Mouse (Mus musculus): ENCODE measurements around the gene Polr1c. TPM values are rescaled to one million over a fixed set of nuclear protein-coding genes. Genes with fewer than 3 reads are reported as not detected.

The Polr1c gene
- polyA plus RNA-seq, 1 experiment = 62.5 TPM

- TF ChIP-seq CTCF (IDR thresholded peaks at IDR 0.05; ENCODE audit: borderline replicate concordance, insufficient read depth, low read depth, low read length) = no peak
- no peaks in the 10 kb centered on the region for H3K27me3 ChIP-seq (ENCODE audit: control insufficient read depth, insufficient read depth, low read length)
- DNase-seq = no peak
- peak overlapping the region; percentile 91 for H3K4me3 ChIP-seq (replicated peaks; ENCODE audit: insufficient read depth, low read depth, low read length)
- H3K27ac ChIP-seq (ENCODE audit: insufficient read depth, low read length) = peak overlapping the region; percentile 32
- no peaks in the 10 kb centered on the region for H3K4me1 ChIP-seq (ENCODE audit: control insufficient read depth, insufficient read depth, low read length)
- WGBS = under 1% methylated on average over 20 of the region's 20 CpGs
Measured at GRCm38 (mm10) chr17:46203078-46203477, 44.8 kb downstream of the Polr1c start.

- Histone ChIP-seq H3K27me3 (ENCODE audit: control insufficient read depth, insufficient read depth, low read length) (no peaks in the 10 kb centered on the region), H3K4me1 (ENCODE audit: control insufficient read depth, insufficient read depth, low read length) (no peaks in the 10 kb centered on the region), H3K27ac (ENCODE audit: insufficient read depth, low read length) (peak within 1 kb of the TSS; percentile 32), H3K4me3 (replicated peaks; ENCODE audit: insufficient read depth, low read depth, low read length) (peak within 1 kb of the TSS; percentile 91)
- TF ChIP-seq CTCF (IDR thresholded peaks at IDR 0.05; ENCODE audit: borderline replicate concordance, insufficient read depth, low read depth, low read length) = no peak
- peak; percentile 93 for TF ChIP-seq POLR2A (IDR thresholded peaks at IDR 0.05; ENCODE audit: borderline replicate concordance, insufficient read depth, low read length)
- under 1% methylated on average over 66 of the region's 66 CpGs for WGBS
- peak; percentile 93 to 94 for DNase-seq
Measured at GRCm38 (mm10) chr17:46202421-46203071, 45.3 kb downstream of the Polr1c start, which contains the start of the genes Polh and Xpo5. Polh (minus strand) TSS chr17:46202645. Xpo5 (plus strand) TSS chr17:46202782.

GRCm38 (mm10) chr17:46201151-46201550, 46.7 kb downstream of the Polr1c start:
- DNase-seq = no peak

More at GRCm38 (mm10) chr17:46201151-46201550, 46.7 kb downstream of the Polr1c start:
- Histone ChIP-seq H3K4me1 (ENCODE audit: control insufficient read depth, insufficient read depth, low read length) (no peaks in the 10 kb centered on the region), H3K27me3 (ENCODE audit: control insufficient read depth, insufficient read depth, low read length) (no peaks in the 10 kb centered on the region), H3K4me3 (replicated peaks; ENCODE audit: insufficient read depth, low read depth, low read length) (peak overlapping the region; percentile 15), H3K27ac (ENCODE audit: insufficient read depth, low read length) (no peak overlapping the region)
- 15% methylated on average over 6 of the region's 6 CpGs for WGBS
- TF ChIP-seq POLR2A (IDR thresholded peaks at IDR 0.05; ENCODE audit: borderline replicate concordance, insufficient read depth, low read length) (no peak), CTCF (IDR thresholded peaks at IDR 0.05; ENCODE audit: borderline replicate concordance, insufficient read depth, low read depth, low read length) (no peak)

Other genes with a start within 250 kb of the Polr1c start
- 195 and 196 TPM in 2 replicates for gene Vegfa, start 215.7 kb downstream of the Polr1c start, polyA plus RNA-seq (2012; rRNA removed)
- gene Mrps18a, start 137.1 kb downstream of the Polr1c start, polyA plus RNA-seq (2012; rRNA removed) = 131 and 134 TPM in 2 replicates
- gene Rsph9, start 103.8 kb downstream of the Polr1c start, polyA plus RNA-seq (2012; rRNA removed) = 10.5 and 11.9 TPM in 2 replicates
- 17.4 TPM in 2 replicates for gene Mad2l1bp, start 94.5 kb downstream of the Polr1c start, polyA plus RNA-seq (2012; rRNA removed)
- gene Gtpbp2, start 87.0 kb downstream of the Polr1c start, polyA plus RNA-seq (2012; rRNA removed) = 194 and 205 TPM in 2 replicates
- 5.8 and 6.7 TPM in 2 replicates for gene Polh, start 45.4 kb downstream of the Polr1c start, polyA plus RNA-seq (2012; rRNA removed)
- 39.1 and 40.7 TPM in 2 replicates for gene Xpo5, start 45.3 kb downstream of the Polr1c start, polyA plus RNA-seq (2012; rRNA removed)
- gene Yipf3, start within 50 bp of the Polr1c start, polyA plus RNA-seq (2012; rRNA removed) = 111 and 117 TPM in 2 replicates
- 26.8 and 28.1 TPM in 2 replicates for gene Lrrc73, start 5.5 kb upstream of the Polr1c start, polyA plus RNA-seq (2012; rRNA removed)
- 64.8 and 65.9 TPM in 2 replicates for gene Tjap1, start 35.0 kb upstream of the Polr1c start, polyA plus RNA-seq (2012; rRNA removed)
- gene Dlk2, start 49.4 kb upstream of the Polr1c start, polyA plus RNA-seq (2012; rRNA removed) = 8.8 and 9.0 TPM in 2 replicates
- 17.2 and 18.6 TPM in 2 replicates for gene Abcc10, start 80.3 kb upstream of the Polr1c start, polyA plus RNA-seq (2012; rRNA removed)
- gene Zfp318, start 135.7 kb upstream of the Polr1c start, polyA plus RNA-seq (2012; rRNA removed) = 27.4 and 27.8 TPM in 2 replicates
- 3.7 and 4.6 TPM in 2 replicates for gene Crip3, start 180.9 kb upstream of the Polr1c start, polyA plus RNA-seq (2012; rRNA removed)
- gene Slc22a7, start 190.4 kb upstream of the Polr1c start, polyA plus RNA-seq (2012; rRNA removed) = 0.71 and 0.72 TPM in 2 replicates
- 46.7 and 47.4 TPM in 2 replicates for gene Ttbk1, start 239.6 kb upstream of the Polr1c start, polyA plus RNA-seq (2012; rRNA removed)
- 5.3 and 5.6 TPM in 2 replicates for gene Dnph1, start 248.7 kb upstream of the Polr1c start, polyA plus RNA-seq (2012; rRNA removed)